Mouse (Mus musculus) gastrocnemius, postnatal 4 days (tissue): ENCODE results near the gene Ifitm5. TPM values are rescaled to one million over a fixed set of nuclear protein-coding genes. Genes with fewer than 3 reads are reported as not detected.

Experiments used
- DNase-seq, 2 experiments: peaks; one replicate each; pipeline ENCODE4 v3.0.0; 2021 to 2022; ENCODE audit warnings: low spot score in 2 of 2, mixed read lengths in 2 of 2
- total RNA-seq, 2 experiments: library from RNA; stranded (reverse); gene quantifications; 2 replicates each; pipeline ENCODE4 v1.2.3; 2021

The Ifitm5 gene
- total RNA-seq, 2 experiments from 2014 or later = 2.0 to 2.4 TPM

- no peak for DNase-seq
Measured at GRCm38 (mm10) chr7:140966921-140967320, 16.8 kb upstream of the Ifitm5 start, which contains the start of gene Ifitm1. TSS of gene Ifitm1 (plus strand) at chr7:140967221.

- DNase-seq = no peak
Measured at GRCm38 (mm10) chr7:140962733-140963132, 12.6 kb upstream of the Ifitm5 start.

DNA sequence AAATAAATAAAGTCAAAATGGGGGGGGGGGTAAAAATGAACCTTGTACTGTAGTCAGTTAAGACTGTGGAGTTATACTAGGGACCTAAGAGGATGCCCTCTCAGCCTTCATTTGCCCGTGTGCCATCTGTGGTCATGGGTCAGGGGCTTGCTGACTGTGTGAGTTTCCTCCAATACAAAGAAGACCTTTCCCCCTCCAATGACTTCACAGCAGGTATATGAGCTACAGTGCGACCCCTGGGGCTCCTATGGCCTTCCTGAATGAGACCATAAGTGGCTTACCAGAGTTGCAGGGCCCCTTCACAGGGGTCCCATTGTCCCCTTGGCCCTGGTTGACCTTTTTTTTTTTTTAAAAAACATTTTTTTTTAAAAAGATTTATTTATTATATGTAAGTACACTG lies 11.3 kb upstream of the Ifitm5 start:
- DNase-seq = no peak

GRCm38 (mm10) chr7:140960026-140960425 lies 9.9 kb upstream of the Ifitm5 start:
- DNase-seq = no peak

DNA sequence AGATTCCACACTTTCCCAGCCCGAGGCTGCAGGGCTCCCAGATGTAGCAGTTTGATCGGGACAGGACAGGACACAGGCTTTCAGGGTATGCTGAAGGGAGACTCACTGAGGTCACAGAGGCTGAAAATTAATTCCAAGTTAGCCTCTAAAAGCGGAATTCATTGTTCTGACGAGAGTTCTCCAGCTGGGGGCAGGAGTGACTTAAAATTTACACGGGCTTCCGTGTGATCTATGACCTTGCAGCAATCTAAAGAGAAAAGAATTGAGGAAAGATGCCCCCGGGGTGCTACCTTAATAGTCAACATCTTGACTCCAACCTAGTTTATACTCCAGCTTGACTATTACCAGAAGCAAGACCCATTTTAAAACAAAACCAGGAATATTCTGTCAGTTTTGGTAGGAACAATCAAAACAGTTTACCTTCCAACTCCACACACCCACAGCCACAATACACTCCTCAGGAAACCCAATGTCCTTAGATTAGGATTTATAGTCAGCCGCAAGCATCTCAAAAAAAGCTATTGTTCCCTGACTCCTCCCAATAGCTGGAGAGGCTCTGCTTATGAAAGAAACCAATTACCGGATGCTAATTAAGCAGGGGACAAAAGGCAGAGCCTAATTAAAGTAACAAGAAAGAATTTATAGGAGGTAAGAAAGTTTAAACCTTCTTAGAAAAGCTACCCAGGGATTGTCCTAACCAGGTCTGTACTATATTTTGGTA lies 9.2 kb upstream of the Ifitm5 start:
- peak in 1 of 2 experiments; percentile 55 for DNase-seq

DNA sequence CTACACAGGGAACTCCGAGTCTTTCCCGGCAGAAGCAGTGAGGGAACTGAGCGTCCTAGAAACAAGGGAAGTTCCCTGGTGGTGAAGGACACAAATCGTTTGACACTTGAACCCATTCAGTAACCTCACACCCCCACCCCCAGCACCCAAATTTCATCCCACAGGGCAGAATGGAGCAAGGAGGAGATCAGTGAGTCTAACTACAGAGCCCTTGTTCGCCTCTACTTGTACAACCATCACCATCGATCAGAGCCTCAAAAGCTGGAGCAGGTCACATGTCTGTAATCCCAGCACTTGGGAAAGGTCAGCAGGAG lies 6.4 kb upstream of the Ifitm5 start:
- no peak for DNase-seq

DNA sequence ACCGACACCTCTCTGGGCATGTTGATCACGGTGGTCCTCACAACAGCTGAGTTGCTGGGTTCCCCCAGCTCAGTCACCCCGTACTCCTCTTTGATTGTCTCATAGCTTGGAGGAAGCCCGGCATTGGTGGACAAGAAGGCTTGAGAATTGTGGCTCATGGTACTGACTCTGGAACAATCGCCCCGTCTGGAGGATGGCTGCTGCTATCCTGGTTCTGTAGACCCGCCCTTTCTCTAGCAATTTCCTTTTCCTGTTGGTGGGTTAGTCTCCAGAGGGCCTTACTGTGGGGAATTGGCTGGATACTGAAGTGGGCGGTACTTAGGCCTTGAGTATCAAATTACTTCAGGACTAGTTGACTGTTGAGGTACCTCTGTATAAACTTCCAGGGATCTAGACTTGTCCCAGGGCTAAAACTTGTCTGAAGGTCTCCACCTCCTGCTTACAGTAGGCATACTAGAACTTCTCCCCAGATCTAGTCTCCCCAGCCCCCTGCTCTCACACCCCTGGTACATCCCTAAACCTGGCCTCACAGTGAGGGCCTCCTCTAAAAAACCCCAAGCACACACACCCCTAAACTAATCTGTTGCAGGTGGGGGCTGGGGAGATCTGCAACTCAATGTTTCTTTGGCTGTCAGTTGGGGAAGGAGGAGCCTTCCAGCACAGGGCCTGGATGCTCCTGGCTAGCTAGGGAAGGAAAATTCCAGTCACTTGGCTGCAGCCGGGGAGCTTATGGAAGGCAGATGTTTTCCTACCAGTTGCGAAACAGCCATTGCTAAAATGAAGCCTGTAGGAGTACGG lies 5.9 kb upstream of the Ifitm5 start, which contains the start of the genes Gm45717 and Ifitm2:
TSS of gene Gm45717 (minus strand) at position 180 of the 798 bp plus-strand sequence.
TSS of gene Ifitm2 (minus strand) at position 230 of the 798 bp plus-strand sequence.
- DNase-seq = peak; percentile 68 to 83

- DNase-seq = no peak
Measured at GRCm38 (mm10) chr7:140955342-140955741, 5.3 kb upstream of the Ifitm5 start.

GRCm38 (mm10) chr7:140954733-140955071 lies 4.6 kb upstream of the Ifitm5 start:
- no peak for DNase-seq

GRCm38 (mm10) chr7:140953800-140954732 lies 4.0 kb upstream of the Ifitm5 start:
- no peak for DNase-seq

DNA sequence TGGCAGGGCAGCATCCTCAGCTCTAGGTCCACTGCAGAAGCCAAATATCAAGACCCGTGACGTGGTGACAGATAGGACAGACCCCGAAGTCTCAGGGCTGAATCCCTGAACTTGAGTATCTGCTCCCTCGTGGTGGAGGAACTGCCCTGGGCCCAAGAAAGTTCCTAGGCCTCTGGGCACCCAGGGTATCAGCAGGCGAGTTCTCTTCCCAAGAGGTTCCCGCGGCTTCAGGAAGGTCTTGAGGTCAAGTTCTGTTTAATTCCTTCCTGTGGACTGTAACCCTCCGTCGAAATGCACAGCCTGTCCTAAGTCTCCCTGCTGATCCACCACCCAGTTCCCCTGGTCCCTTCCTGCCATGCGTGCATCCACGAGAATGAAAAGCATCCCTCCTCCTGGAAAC lies 3.0 kb upstream of the Ifitm5 start:
- no peak for DNase-seq

DNA sequence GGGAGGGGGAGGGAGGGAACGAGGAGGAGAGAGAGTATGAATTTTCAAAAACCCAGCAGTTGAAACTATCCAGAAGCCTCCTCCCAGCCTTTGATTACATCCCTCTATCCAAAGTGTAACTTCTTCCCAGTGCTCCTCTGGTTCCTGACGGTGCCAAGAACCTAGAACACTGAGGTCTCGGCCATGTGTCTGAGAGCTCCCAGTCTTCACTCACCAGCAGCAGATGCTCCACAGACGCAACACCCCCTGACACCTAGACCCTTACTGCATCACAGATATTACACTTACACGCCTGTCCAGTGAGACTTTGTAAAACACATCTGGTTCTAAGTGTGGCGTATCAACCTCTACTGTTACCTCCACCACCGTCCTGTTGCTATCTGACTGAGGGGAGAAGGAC lies 2.4 kb upstream of the Ifitm5 start:
- no peak for DNase-seq

- DNase-seq = no peak
Measured at GRCm38 (mm10) chr7:140951765-140952164, 1.7 kb upstream of the Ifitm5 start.

- no peak for DNase-seq
Measured at GRCm38 (mm10) chr7:140951051-140951450, 960 bp upstream of the Ifitm5 start.

DNA sequence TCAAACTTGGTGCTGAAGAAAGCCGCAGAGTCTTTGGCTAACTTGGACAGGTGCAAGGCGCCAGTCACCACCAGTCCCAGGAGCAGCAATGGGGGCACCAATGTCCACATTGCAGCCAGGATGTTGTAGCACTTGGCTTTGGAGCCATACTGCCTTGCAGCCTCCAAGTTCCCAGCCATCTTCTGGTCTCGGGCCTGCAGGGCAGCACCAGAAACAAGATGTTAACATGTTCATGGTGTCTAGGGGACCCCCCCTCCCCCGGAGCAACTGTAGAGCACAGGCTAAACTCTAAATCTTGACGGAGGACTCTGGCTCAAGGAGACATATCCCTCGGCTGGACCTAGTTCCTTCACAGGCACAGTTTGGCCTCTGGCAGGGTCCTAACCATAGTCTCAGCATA lies 836 bp downstream of the Ifitm5 start:
- DNase-seq = no peak

DNA sequence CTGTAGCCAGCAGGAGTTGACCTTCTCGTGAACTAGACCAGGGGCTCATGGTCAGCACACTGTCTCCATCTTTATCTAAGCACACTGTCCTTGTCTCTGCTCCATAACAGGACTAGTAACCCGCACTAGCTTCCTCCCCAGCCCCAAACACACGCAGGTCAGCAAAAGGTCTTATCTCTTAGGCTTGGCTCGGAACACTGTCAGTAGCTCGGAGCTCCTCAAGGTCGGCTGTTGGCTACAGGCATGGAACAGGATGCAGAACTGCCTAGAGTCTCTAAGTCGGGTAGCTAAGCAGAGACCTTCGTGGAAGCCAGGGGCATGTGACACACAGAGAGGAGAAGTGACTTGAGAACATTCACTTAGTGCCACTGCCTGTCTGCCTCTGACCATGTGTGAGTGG lies 1.9 kb downstream of the Ifitm5 start:
- DNase-seq = no peak

- no peak for DNase-seq
Measured at GRCm38 (mm10) chr7:140946980-140947379, 3.1 kb downstream of the Ifitm5 start.

GRCm38 (mm10) chr7:140946311-140946710 lies 3.8 kb downstream of the Ifitm5 start:
- no peak for DNase-seq

DNA sequence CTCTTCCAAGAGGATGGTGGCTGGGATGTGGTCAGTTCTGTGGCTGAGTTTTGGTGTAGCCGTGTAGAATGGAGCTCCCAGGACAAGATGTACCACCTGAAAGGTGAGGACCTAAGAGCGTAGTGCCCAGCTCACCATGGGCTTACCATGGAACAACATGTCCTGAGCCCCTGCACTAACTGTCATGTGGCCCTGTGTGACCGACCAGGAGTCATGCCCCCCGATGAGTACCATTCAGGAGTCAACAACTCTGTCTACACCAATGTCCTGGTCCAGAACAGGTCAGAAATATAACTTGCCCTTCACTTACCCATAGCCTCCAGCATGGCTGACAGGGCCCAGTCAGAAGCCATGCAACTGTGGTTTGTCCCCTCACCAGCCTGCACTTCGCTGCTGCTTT lies 4.8 kb downstream of the Ifitm5 start:
- no peak for DNase-seq

DNA sequence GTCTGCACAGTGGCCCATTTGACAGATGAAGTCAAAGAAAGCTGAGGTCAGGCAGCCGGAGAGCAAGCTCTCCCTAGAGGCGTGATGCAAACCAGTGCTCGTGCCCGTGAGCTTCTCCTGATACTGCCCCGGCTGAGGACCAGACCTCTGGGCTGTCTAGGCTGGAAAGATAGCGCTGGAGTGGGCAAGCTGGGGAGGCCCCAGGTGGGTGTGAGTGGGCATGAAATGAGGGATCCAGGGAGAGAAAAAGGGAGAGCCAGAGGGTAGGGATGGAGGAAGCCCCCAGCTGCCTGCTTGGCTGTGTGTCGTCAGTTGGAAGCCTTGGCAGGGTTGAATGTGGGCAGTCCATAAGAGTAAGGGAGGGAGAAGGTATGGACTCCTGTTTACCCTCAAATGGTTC lies 5.9 kb downstream of the Ifitm5 start:
- DNase-seq = no peak

- DNase-seq = no peak
Measured at GRCm38 (mm10) chr7:140943356-140943755, 6.7 kb downstream of the Ifitm5 start.

DNA sequence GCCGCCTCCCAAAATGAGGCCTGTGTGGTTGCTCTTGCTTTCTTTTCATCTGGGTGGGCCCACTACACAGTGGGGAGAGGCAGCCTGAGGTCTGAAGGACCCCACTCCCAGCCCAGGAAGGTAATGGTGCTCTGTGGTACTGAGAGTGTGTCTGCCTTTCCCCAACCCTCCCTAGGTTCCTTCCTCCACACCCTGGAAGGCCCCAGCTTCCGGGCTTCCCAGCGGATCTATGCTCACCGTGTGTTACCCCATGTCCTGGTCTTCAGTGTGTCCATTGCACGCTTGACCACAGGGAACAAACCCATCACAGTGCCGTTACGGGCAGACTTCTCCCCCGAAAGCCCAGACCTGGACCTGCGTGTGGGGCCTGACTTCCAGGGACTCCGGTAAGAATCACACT lies 7.3 kb downstream of the Ifitm5 start:
- no peak for DNase-seq
